Mouse (Mus musculus) adrenal gland (tissue): Measurements from ENCODE around the gene Olfr556.
"Not testable (repeated sequence)": the region's sequence is repeated elsewhere in the genome, so short reads cannot be mapped to it uniquely, and the experiment has no call there.

Source experiments
- intact Hi-C: fragments of 180-260 bp; cut with DNase I; formaldehyde crosslinking; loops from one replicate; pipeline ENCODE4 v1.15.1; 2025
- long read RNA-seq, 2 experiments: library from polyadenylated mRNA; unstranded; transcript quantifications; one replicate each; pipeline ENCODE4 v2.0.0; 2020; ENCODE audit warnings: borderline replicate concordance in 1 of 2; ENCODE audit not compliant: insufficient replicate concordance in 1 of 2

Olfr556 gene
- long read RNA-seq, experiment 1: 0 reads
- long read RNA-seq, experiment 2: 0 reads

- intact Hi-C loops: no loop called here
These were observed at the start of gene Olfr556 for GRCm38 (mm10) chr7:102664599-102664998. Gene Olfr556, plus strand, starts transcription at chr7:102664899.

GRCm38 (mm10) chr7:102618118-102618517 lies 46.6 kb upstream of the Olfr556 start, which contains the start of gene Olfr553:
Gene Olfr553, minus strand, starts transcription at chr7:102618218.
- intact Hi-C loops: no loop called here

DNA sequence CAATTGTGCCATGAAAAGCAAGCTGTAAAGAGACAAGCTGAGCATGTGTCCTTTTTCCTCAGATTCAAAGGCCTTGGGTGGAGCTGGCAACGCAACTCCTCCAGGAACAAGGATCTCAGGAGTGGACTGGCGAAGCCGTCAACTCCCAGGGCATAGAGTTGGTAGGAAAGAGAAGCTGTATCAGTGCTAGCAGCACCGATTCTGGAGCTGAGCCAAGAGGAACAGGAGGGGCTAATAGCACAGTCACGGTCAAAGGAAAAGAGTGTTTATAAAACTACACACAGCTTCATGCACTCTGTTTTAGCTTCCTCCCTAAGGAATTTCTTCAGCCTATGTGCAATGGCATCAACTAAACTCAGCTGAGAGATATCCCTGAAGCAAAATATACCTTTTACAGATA lies 45.1 kb upstream of the Olfr556 start:
- intact Hi-C loops: no loop called here

DNA sequence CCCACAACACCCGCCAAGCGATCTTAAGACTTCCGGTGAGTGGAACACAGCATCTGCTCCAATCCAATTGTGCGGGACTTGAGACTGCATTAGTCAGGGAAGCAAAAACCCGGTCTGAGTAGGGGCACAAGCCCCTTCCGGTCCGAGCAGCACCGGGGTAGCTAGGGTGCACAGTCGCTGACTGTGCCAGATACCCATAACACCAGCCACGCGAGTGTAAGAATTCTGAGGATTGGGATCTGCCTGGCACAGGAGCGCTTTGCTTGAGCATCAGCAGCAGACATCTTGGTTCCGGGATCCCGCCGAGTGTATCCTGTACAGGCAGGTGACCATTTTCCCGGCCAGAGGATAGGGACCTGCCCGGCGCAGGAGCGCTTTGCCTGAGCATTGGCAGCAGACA lies 44.3 kb upstream of the Olfr556 start:
- intact Hi-C loops: not testable (repeated sequence)

DNA sequence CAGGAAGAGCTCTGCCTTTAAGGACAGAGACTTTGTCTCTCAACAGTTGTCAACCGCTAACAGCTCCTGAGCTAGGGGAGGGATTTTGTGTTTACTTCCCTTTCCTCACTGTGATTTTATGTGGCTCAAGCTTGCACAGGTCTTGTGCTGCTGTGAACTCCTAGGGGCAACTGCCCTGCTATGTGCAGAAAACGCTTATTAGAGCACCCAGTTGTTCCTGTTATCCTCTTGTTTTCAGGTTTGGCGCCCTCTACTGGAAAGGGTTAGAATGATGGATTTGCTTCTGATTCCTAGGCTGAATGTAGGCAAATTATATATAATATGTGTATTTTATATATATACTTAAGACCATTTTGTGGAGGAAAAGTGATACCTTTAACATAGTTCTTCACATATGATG lies 28.0 kb upstream of the Olfr556 start:
- intact Hi-C loops: loop anchor here (2.0 kb wide), 1 partner anchor 122 kb away; no protein-coding TSS in a partner anchor

DNA sequence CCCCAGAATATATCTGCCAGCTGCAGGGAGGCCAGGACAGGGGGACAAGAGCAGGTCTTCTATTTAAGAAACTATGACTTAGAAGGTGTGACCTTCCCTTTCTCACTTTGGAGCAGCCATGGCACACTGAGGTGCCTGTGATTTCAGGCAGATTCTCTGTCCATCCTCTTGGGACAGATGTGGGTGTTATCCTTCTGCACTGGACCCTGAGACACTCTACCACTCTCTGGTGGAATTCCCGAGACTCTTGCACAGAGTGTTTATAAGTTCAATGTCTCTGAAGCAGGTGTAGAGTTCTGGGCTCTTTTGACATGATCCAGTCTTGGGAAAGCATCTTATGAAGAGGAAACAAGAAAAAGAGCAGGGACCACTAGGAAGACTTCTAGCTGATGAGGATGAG lies 26.6 kb upstream of the Olfr556 start, which contains the start of gene Olfr554:
Gene Olfr554 (plus strand): TSS at position 301 of the 400 bp plus-strand sequence.
- intact Hi-C loops: no loop called here

DNA sequence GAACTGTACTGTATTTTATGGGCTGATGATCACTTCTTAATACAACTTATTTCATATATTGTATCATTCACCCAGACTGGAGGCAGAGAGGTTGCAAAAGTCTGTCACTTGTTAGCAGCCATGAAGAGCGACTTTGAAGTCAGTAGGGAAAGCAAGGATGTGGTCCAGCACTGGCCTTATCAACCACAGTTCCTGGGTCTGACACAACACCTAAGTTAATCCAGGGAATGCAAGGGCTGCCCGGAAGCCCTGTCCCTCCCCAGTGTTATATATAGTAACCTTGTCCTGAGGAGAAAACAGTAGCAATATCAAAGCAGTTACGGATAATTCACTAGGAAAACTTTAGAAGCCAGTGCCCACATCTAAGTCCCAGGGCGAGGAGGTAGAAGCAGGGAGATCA lies 19.8 kb upstream of the Olfr556 start:
- intact Hi-C loops: not testable (repeated sequence)

GRCm38 (mm10) chr7:102658523-102658922 lies 6.2 kb upstream of the Olfr556 start, which contains the start of gene Olfr555:
Gene Olfr555, plus strand, starts transcription at chr7:102658823.
- intact Hi-C loops: no loop called here

DNA sequence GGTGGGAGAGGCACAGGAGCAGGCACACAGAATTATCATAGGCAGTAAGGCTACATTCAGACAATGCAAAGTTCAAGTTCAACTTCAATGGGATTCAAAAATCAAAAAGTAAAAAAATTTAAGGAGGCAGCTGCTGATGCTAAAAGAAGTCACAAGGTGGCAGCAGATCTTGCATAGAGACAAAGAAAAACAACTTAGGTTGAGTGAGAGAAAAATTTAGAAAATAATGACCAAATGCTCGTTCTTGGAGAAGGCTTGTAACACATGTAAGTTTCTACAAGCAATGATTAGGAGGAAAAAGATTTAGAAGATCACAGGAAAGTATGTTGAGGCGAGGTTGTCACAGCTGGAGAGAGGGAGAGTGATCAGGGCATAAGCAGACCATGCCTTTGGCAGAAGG lies 679 bp downstream of the Olfr556 start:
- intact Hi-C loops: loop anchor here (5.0 kb wide), 1 partner anchor 252 kb away; the partner anchor contains the start of gene Olfr571

DNA sequence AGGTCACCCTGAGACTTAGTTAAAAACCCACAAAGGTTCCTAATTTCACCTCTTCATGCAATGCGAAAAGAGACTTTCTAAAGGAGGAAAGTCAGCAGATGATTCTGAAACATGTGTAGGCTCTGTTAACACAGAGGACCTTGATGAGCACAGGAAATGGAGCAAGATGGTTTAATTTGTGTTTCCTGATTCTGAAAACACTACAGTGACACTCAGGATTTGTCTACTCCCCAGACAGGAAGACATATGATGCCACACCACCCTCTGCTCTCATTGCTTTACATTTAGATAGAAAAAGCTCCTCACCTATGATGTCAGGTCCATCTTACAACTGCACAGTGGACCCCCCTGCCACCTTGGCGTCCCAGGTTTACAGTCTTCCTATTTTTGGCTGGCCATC lies 11.5 kb downstream of the Olfr556 start:
- intact Hi-C loops: no loop called here

GRCm38 (mm10) chr7:102681916-102682315 lies 17.2 kb downstream of the Olfr556 start:
- intact Hi-C loops: no loop called here

GRCm38 (mm10) chr7:102686944-102687501 lies 22.3 kb downstream of the Olfr556 start, which contains the start of gene Trim68:
Gene Trim68, minus strand, starts transcription at chr7:102687327.
- intact Hi-C loops: no loop called here

DNA sequence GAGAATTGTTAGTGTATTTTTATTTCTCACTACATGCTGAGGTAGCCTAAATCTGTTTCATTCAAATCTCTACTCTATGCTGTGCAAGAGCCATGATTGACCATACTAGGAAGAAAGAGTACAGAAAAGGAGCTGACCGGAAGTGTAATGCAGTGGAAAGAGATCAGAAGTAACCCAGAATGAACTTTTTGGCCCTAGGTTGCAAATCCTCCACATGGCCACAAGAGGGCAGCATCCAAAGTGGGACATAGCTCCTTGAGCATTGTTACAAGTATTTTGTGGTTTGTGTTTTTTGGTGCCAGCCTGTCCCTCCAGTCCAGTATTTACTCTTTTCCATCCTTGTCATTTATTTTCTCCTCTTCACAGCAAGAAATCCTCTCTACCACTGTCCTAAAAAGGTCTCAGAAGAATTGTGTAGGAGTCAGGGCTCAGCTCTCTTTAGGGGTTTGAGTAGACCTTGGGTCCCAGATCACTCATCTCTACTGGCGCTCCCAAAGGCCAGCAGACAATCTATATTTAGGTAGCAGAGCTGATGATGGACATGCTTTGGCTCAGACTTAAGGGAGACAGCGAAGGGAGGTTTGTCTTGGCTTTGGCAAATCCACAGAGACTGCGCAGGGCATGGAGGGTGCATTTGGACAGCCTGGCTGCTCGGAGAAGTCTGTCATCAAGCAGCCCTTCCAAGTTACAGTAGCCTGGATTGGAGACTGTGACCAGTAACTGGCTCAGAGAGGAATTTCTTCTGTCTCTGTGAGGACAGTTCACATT lies 30.8 kb downstream of the Olfr556 start, which contains the start of gene Olfr557:
Gene Olfr557 (plus strand): TSS at position 553 of the 768 bp plus-strand sequence.
- intact Hi-C loops: loop anchor here (5.0 kb wide), 1 partner anchor 222 kb away; the partner anchor contains the start of gene Olfr571

- intact Hi-C loops: loop anchor here (5.0 kb wide), 1 partner anchor 219 kb away; the partner anchor contains the start of gene Olfr571
These were observed 33.8 kb downstream of the Olfr556 start for GRCm38 (mm10) chr7:102698461-102698860.

DNA sequence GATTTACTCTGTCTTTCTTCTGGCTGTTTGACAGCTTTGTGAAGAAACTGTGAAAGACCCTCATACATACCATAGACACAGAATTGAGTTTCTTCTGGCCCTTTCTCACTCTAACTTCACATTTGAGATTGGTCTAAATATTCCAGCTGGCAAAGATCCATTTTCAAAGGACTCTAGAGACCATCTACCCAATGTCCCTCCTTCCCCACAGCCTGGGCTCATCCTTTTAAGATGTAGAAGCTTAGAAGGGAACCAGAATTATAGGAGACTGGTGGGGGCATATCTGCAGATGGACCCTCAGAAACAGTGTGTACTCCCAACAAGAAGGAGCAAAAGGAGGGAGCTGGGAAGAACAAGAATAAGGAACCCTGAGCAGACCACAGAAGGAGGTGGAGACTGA lies 37.2 kb downstream of the Olfr556 start, which contains the start of gene Olfr558:
Gene Olfr558 (plus strand): TSS at position 301 of the 400 bp plus-strand sequence.
- intact Hi-C loops: no loop called here

- intact Hi-C loops: no loop called here
These were observed 54.3 kb downstream of the Olfr556 start, which contains the start of gene Olfr33 for GRCm38 (mm10) chr7:102718970-102719369. Gene Olfr33, minus strand, starts transcription at chr7:102719070.
